Mouse (Mus musculus): Measurements from ENCODE around the gene Ccdc6.

- TF ChIP-seq CHD2 (IDR thresholded peaks at IDR 0.05; ENCODE audit: low read depth, low read length) (no peak), ZNF384 (IDR thresholded peaks at IDR 0.05; ENCODE audit: low read depth, low read length) (no peak), HCFC1 (IDR thresholded peaks at IDR 0.05; ENCODE audit: borderline replicate concordance, insufficient read depth, low read length) (no peak)
Observed at GRCm38 (mm10) chr10:70049771-70050170, 47.1 kb upstream of the Ccdc6 start.
